Mouse (Mus musculus) testis, adult 2 months (tissue): ENCODE data around the gene Gm45021.

Experiments used
- CTCF ChIP-seq: fragments of 200-500 bp; IDR thresholded peaks from 2 replicates; pipeline ENCODE4 v1.5.1; 2012; ENCODE audit warnings: low read depth, mild to moderate bottlenecking, inconsistent platforms, low read length, moderate library complexity; ENCODE audit not compliant: control insufficient read depth, insufficient read depth, insufficient replicate concordance
- POLR2A ChIP-seq: fragments of 200-500 bp; IDR thresholded peaks from 2 replicates; pipeline ENCODE4 v1.6.1; 2012; ENCODE audit warnings: low read depth, mild to moderate bottlenecking, inconsistent platforms, low read length, moderate library complexity; ENCODE audit not compliant: control insufficient read depth

GRCm38 (mm10) chr6:48636515-48636914 is 47.1 kb downstream of the Gm45021 start:
- no peak for TF ChIP-seq POLR2A
- no peak for TF ChIP-seq CTCF
